ENCODE assay signal across 18 mouse cellular contexts in genomic region chr1:38546696-38547095, GRCm38 (mm10).
A peak's percentile ranks its signal among the peaks of the same experiment; 100 is the strongest.
DNase-seq lines count a peak whose midpoint lies in the region; ATAC-seq and TF ChIP-seq lines count a peak whose summit lies in the region.
"Had no signal": no experiment of that assay in that cellular context is flagged by ENCODE, and none has a peak within 500 bp of the region (broad histone marks: within the 10 kb centered on the region; RNA-seq: fewer than 3 reads in every experiment).

No protein-coding gene starts in this region.

- H3K4me1 ChIP-seq in heart, embryonic 10.5 days = peaks cover 57% of the 10 kb centered on the region
- H3K4me1 ChIP-seq in hindbrain, embryonic 13.5 days (replicated peaks) = peaks cover 58% of the 10 kb centered on the region
- 0 out of 2 replicates have a peak, but pooled peaks cover 3% of the 10 kb centered on the region for H3K4me1 ChIP-seq in intestine, postnatal 0 days (replicated peaks; ENCODE audit: control insufficient read depth, insufficient read depth, low read length)

- H3K36me3 ChIP-seq in heart, embryonic 10.5 days = no peaks in the 10 kb centered on the region
- H3K36me3 ChIP-seq in hindbrain, embryonic 13.5 days = no peaks in the 10 kb centered on the region
- no peaks in the 10 kb centered on the region for H3K36me3 ChIP-seq in intestine, postnatal 0 days (ENCODE audit: control insufficient read depth, insufficient read depth)
- H3K36me3 ChIP-seq: liver, embryonic 12.5 days; midbrain, embryonic 12.5 days had no signal

- no peak for DNase-seq in heart, embryonic 10.5 days (ENCODE audit: low spot score)
- DNase-seq in heart, adult 9 months (ENCODE audit: low spot score in 2 of 2) = no peak
- DNase-seq in urinary bladder, postnatal 14 days (ENCODE audit: low spot score) = peak; percentile 11
- DNase-seq in urinary bladder, postnatal 25 days (ENCODE audit: low spot score) = no peak
- DNase-seq in thymus, postnatal 25 days = no peak
- DNase-seq: cerebellum, adult 11-12 months; gastrocnemius, postnatal 10 days; layer of hippocampus, adult 9-11 months; retina, postnatal 1 day; spleen, adult 18-20 months had no signal

- TF ChIP-seq CTCF in intestine, postnatal 0 days (IDR thresholded peaks at IDR 0.05; ENCODE audit: low read depth) = no peak

- no peak overlapping the region for H3K4me2 ChIP-seq in hindbrain, embryonic 13.5 days
- H3K4me2 ChIP-seq in intestine, postnatal 0 days (replicated peaks; ENCODE audit: low read depth) = no peak overlapping the region
- H3K4me2 ChIP-seq: liver, embryonic 12.5 days; midbrain, embryonic 12.5 days had no signal

- H3K27ac ChIP-seq in heart, embryonic 10.5 days = peak overlapping the region; percentile 79
- H3K27ac ChIP-seq in hindbrain, embryonic 13.5 days = peak overlapping the region; percentile 81
- no peak overlapping the region for H3K27ac ChIP-seq in intestine, postnatal 0 days (ENCODE audit: low read depth, low read length)
- H3K27ac ChIP-seq: kidney, postnatal 0 days; liver, embryonic 12.5 days; midbrain, embryonic 12.5 days; stomach, postnatal 0 days had no signal

- no peaks in the 10 kb centered on the region for H3K27me3 ChIP-seq in heart, embryonic 10.5 days (ENCODE audit: insufficient read depth, poor library complexity, severe bottlenecking)
- H3K27me3 ChIP-seq in hindbrain, embryonic 13.5 days = no peaks in the 10 kb centered on the region
- H3K27me3 ChIP-seq in intestine, postnatal 0 days (replicated peaks; ENCODE audit: control insufficient read depth, insufficient read depth, low read length) = no peaks in the 10 kb centered on the region
- H3K27me3 ChIP-seq: CH12.LX; midbrain, embryonic 12.5 days had no signal

- H3K9ac ChIP-seq in hindbrain, embryonic 13.5 days = peak overlapping the region; percentile 21; the same call in 1 of the 2 replicates
- no peak overlapping the region for H3K9ac ChIP-seq in intestine, postnatal 0 days (ENCODE audit: low read depth, low read length)
- H3K9ac ChIP-seq: liver, embryonic 12.5 days; midbrain, embryonic 12.5 days had no signal

- H3K4me3 ChIP-seq in heart, embryonic 10.5 days = peak overlapping the region; percentile 16; the same call in 1 of the 2 replicates
- H3K4me3 ChIP-seq in hindbrain, embryonic 13.5 days = no peak overlapping the region
- no peak overlapping the region for H3K4me3 ChIP-seq in intestine, postnatal 0 days (ENCODE audit: low read depth, low read length)
- H3K4me3 ChIP-seq: liver, embryonic 12.5 days; midbrain, embryonic 12.5 days had no signal

- ATAC-seq in hindbrain, embryonic 13.5 days (ENCODE audit: low FRiP score) = no peak
- no peak for ATAC-seq in intestine, postnatal 0 days
- ATAC-seq: liver, embryonic 12.5 days; lung, postnatal 0 days had no signal

- no peaks in the 10 kb centered on the region for H3K9me3 ChIP-seq in heart, embryonic 10.5 days
- H3K9me3 ChIP-seq in hindbrain, embryonic 13.5 days = no peaks in the 10 kb centered on the region
- no peaks in the 10 kb centered on the region for H3K9me3 ChIP-seq in intestine, postnatal 0 days (ENCODE audit: control insufficient read depth)
- H3K9me3 ChIP-seq: liver, embryonic 12.5 days; midbrain, embryonic 12.5 days had no signal

- 30% methylated on average over 7 of the region's 7 CpGs for WGBS in heart, embryonic 10.5 days
- 54% methylated on average over 7 of the region's 7 CpGs for WGBS in hindbrain, embryonic 13.5 days
- whole genome bisulfite sequencing in intestine, postnatal 0 days = 60% methylated on average over 7 of the region's 7 CpGs
